Mouse (Mus musculus) megakaryocyte, embryonic 14.5 days (primary cell): ENCODE data around the gene Myof.

ENCODE experiments used
- FLI1 ChIP-seq: IDR thresholded peaks from 2 replicates; pipeline ENCODE4 v1.6.1; 2012; ENCODE audit warnings: low read length, inconsistent platforms, mixed read lengths
- GATA1 ChIP-seq: IDR thresholded peaks from 3 replicates; pipeline ENCODE4 v1.6.1; 2012; ENCODE audit warnings: mixed read lengths, low read length, inconsistent platforms, borderline replicate concordance

DNA sequence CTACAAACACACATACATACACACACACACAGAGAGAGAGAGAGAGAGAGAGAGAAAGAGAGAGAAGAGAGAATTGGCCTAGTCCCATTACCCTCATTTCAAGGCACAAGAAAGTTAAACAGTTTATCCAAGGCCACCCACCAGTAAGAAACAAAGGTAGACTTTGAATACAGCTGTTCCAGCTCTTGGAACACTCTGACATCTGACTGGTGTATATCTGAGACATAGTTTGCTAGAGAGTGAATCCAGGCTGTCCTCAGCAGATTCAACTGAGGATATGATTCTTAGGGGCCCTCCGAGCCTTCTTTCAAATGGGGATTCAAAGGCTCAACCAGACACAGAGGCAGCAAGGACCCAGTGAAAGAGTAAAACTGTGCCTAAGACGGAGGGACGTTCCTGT is 14.1 kb downstream of the Myof start:
- TF ChIP-seq FLI1: no peak
- no peak for TF ChIP-seq GATA1
